Mouse (Mus musculus): ENCODE data around the gene Zfyve1. TPM values are rescaled to one million over a fixed set of nuclear protein-coding genes. Genes with fewer than 3 reads are reported as not detected.

Zfyve1 gene
- polyA plus RNA-seq, 1 experiment from 2014 or later = 18.8 TPM

Other genes starting within 250 kb of the Zfyve1 start
- gene Dpf3, start 109.5 kb downstream of the Zfyve1 start, polyA plus RNA-seq (2015; fragmentation: Nextera tagmentation; extraction: Ambion mirVana) = 3.9 and 4.6 TPM in 2 replicates
- gene Dcaf4, start 76.8 kb downstream of the Zfyve1 start, polyA plus RNA-seq (2015; fragmentation: Nextera tagmentation; extraction: Ambion mirVana) = 47.7 and 48.1 TPM in 2 replicates
- 225 and 256 TPM in 2 replicates for gene Rbm25, start 34.0 kb upstream of the Zfyve1 start, polyA plus RNA-seq (2015; fragmentation: Nextera tagmentation; extraction: Ambion mirVana)
- 67.8 and 72.3 TPM in 2 replicates for gene Psen1, start 90.9 kb upstream of the Zfyve1 start, polyA plus RNA-seq (2015; fragmentation: Nextera tagmentation; extraction: Ambion mirVana)
- gene Papln, start 166.4 kb upstream of the Zfyve1 start, polyA plus RNA-seq (2015; fragmentation: Nextera tagmentation; extraction: Ambion mirVana) = 5.2 and 5.4 TPM in 2 replicates